Mouse (Mus musculus) adrenal gland (tissue): ENCODE measurements around the gene Gm11568.
"Not testable (repeated sequence)": the region's sequence is repeated elsewhere in the genome, so short reads cannot be mapped to it uniquely, and the experiment has no call there.

Experiments
- intact Hi-C: fragments of 180-260 bp; cut with DNase I; formaldehyde crosslinking; loops from one replicate; pipeline ENCODE4 v1.15.1; 2025
- long read RNA-seq, 2 experiments: library from polyadenylated mRNA; unstranded; transcript quantifications; one replicate each; pipeline ENCODE4 v2.0.0; 2020; ENCODE audit warnings: borderline replicate concordance in 1 of 2; ENCODE audit not compliant: insufficient replicate concordance in 1 of 2

The Gm11568 gene
- long read RNA-seq, experiment 1, result 0 reads
- long read RNA-seq, experiment 2, result 0 reads

DNA sequence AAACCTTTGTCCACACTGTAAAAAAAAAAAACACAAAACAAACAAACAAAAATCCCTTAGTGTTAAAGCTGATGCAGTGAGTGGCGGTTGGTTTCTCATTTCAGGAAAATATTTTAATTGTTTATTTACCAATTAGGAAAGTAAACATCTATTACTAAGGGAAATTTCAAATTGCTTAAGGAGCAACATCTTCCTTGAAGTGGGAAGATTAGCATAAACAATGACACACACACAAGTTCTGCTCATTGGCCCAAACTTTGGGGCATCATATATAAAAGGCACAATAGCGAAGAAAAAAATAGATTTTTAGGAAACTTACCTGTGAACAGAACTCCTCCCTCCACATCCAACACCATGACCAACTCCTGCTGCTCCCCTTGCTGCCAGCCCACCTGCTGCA is at the start of gene Gm11568:
TSS of gene Gm11568 (plus strand) at position 301 of the 400 bp plus-strand sequence.
- intact Hi-C loops, result no loop called here

- intact Hi-C loops, result not testable (repeated sequence)
These were observed 47.9 kb upstream of the Gm11568 start, which contains the start of gene Krtap4-13 for GRCm38 (mm10) chr11:99809792-99810191. Gene Krtap4-13 (minus strand): TSS chr11:99809892.

GRCm38 (mm10) chr11:99815566-99815965 is 42.2 kb upstream of the Gm11568 start, which contains the start of gene Gm11564:
Gene Gm11564 (minus strand): TSS chr11:99815666.
- intact Hi-C loops, result not testable (repeated sequence)

GRCm38 (mm10) chr11:99837966-99838365 is 19.8 kb upstream of the Gm11568 start, which contains the start of gene 2300003K06Rik:
Gene 2300003K06Rik (minus strand): TSS chr11:99838066.
- intact Hi-C loops, result no loop called here

- intact Hi-C loops, result no loop called here
These were observed 15.5 kb upstream of the Gm11568 start for GRCm38 (mm10) chr11:99842185-99842584.

DNA sequence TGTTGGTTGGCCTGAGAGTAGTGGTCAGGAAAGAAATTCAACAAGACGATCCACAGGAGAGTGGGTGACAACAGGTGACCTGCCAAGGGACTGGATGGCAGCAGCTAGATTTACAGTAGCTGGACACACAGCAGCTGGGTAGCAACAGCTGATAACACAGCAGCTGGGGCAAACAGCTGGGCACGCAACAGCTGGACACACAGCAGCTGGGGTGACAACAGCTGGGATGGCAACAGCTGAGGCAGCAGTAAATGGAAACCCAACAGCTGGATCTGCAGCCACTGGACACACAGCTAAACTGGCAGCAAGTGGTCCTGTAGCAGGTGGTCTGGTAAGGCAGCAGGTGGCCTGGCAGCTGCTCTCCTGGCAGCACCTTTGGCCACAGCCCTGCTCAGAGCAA is 11.0 kb upstream of the Gm11568 start:
- intact Hi-C loops, result no loop called here

GRCm38 (mm10) chr11:99851508-99851907 is 6.2 kb upstream of the Gm11568 start, which contains the start of gene Krtap4-16:
Gene Krtap4-16 (minus strand): TSS chr11:99851608.
- intact Hi-C loops, result no loop called here

DNA sequence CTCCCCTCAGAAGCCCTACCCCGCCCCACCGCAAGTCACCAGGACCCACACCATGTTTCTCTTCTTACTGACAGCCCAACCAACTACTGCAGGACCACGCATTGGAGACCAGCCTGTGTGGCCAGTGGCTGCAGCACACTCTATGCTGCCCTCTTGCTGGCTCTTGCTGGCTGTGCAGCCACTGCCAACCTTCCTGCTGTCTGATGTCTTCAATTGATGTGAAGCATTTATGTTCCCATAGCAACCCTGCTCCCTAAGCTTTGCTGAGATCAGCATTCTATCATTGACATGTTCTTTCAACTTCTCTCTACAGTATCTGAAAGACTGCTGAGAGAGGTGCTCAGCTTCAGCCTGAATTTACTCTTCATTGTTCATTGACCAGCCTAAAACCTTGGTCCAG is 3.6 kb upstream of the Gm11568 start:
- intact Hi-C loops, result no loop called here

GRCm38 (mm10) chr11:99858761-99859160 is 1.0 kb downstream of the Gm11568 start:
- intact Hi-C loops, result no loop called here

- intact Hi-C loops, result not testable (repeated sequence)
These were observed 6.5 kb downstream of the Gm11568 start, which contains the start of gene Gm11559 for GRCm38 (mm10) chr11:99864176-99864575. Gene Gm11559 (plus strand): TSS chr11:99864476.

DNA sequence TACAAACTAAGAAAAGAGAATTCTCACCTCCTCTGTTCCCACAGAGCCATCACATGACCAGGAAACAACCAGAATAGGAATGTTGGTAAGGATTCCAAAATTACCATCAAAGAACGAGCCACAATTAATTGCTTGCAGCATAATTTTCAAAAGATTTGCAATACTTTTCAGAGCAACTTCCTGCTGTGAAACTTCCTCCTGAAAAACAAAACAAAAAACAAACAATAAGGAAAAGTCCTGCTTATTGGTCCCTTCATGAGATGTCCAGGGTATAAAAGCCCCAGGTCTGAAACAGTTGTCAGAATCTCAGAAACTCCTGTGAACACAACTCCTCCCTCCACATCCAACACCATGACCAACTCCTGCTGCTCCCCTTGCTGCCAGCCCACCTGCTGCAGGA is 15.4 kb downstream of the Gm11568 start, which contains the start of gene Krtap9-1:
TSS of gene Krtap9-1 (plus strand) at position 301 of the 400 bp plus-strand sequence.
- intact Hi-C loops, result not testable (repeated sequence)

DNA sequence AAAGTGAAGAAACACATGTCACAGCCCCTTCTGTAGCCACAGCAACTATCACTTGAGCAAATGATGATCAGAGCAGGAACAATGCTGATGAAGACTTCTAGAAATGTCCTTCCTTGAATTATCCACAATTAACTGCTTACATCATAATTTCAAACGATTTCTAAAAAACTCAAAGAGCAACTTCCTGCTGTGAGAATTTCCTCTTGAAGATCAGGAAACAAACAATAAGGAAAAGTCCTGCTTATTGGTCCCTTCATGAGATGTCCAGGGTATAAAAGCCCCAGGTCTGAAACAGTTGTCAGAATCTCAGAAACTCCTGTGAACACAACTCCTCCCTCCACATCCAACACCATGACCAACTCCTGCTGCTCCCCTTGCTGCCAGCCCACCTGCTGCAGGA is 21.2 kb downstream of the Gm11568 start, which contains the start of gene Gm11567:
TSS of gene Gm11567 (plus strand) at position 301 of the 400 bp plus-strand sequence.
- intact Hi-C loops, result not testable (repeated sequence)

DNA sequence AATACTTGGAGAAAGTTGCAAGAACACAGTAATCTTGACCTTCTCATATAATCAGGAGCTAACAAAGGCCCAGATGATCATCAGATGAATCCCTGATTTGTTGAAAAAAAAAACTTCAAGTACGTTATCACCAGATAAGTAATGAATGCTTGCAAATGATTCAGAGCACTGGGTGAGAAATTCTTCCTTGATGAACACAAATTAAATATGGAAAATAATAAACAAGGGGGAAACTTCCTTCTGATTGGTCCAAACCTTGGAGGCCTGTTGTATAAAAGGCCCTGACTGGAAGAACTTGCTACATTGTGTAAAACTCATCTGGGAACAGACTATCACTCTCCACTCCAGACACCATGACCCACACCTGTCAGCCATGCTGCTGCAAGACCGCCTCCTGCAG is 49.9 kb downstream of the Gm11568 start, which contains the start of gene Krtap31-1:
TSS of gene Krtap31-1 (plus strand) at position 301 of the 400 bp plus-strand sequence.
- intact Hi-C loops, result no loop called here
